Mouse (Mus musculus) brain, embryonic 14.5 days (tissue): Measurements from ENCODE around the gene Pik3ap1. TPM values are rescaled to one million over a fixed set of nuclear protein-coding genes. Genes with fewer than 3 reads are reported as not detected.

Experiments used
- DNase-seq: peaks from one replicate; pipeline ENCODE4 v3.0.0-alpha.2; 2011; ENCODE audit warnings: low read depth
- CTCF ChIP-seq: fragments of 200-500 bp; IDR thresholded peaks from 2 replicates; pipeline ENCODE4 v1.5.1; 2012; ENCODE audit warnings: inconsistent platforms, mild to moderate bottlenecking, moderate library complexity, borderline replicate concordance; ENCODE audit not compliant: insufficient read depth, insufficient read length; ENCODE audit errors: extremely low read depth
- POLR2A ChIP-seq: fragments of 200-500 bp; IDR thresholded peaks from 2 replicates; pipeline ENCODE4 v1.6.1; 2012; ENCODE audit warnings: mild to moderate bottlenecking, inconsistent platforms, borderline replicate concordance; ENCODE audit not compliant: poor library complexity, insufficient read depth, insufficient read length, severe bottlenecking; ENCODE audit errors: extremely low read depth
- polyA plus RNA-seq: library from polyadenylated mRNA; depleted of rRNA; stranded (reverse); fragments of >200 nt; gene quantifications from 2 replicates; pipeline ENCODE4 v1.2.3, GENCODE M21; 2012

Gene Pik3ap1
- polyA plus RNA-seq, 1 experiment = 1.6 TPM

GRCm38 (mm10) chr19:41382391-41382978 lies 2.4 kb downstream of the Pik3ap1 start:
- TF ChIP-seq POLR2A (no peak), CTCF (no peak)
- DNase-seq = no peak

GRCm38 (mm10) chr19:41381581-41382239 lies 3.2 kb downstream of the Pik3ap1 start:
- DNase-seq = no peak

GRCm38 (mm10) chr19:41379195-41379594 lies 5.7 kb downstream of the Pik3ap1 start:
- no peak for DNase-seq
- TF ChIP-seq CTCF (no peak), POLR2A (no peak)

More at GRCm38 (mm10) chr19:41381581-41382239, 3.2 kb downstream of the Pik3ap1 start:
- no peak for TF ChIP-seq POLR2A
- no peak for TF ChIP-seq CTCF

- DNase-seq = peak; percentile 16
- TF ChIP-seq CTCF (no peak), POLR2A (no peak)
These were observed 9.1 kb downstream of the Pik3ap1 start for GRCm38 (mm10) chr19:41375791-41376190.

- TF ChIP-seq CTCF (no peak), POLR2A (no peak)
- no peak for DNase-seq
These were observed 9.8 kb downstream of the Pik3ap1 start for GRCm38 (mm10) chr19:41375096-41375495.

GRCm38 (mm10) chr19:41374658-41375057 lies 10.2 kb downstream of the Pik3ap1 start:
- TF ChIP-seq POLR2A (no peak), CTCF (no peak)
- no peak for DNase-seq

- no peak for DNase-seq
- TF ChIP-seq CTCF (no peak), POLR2A (no peak)
These were observed 12.6 kb downstream of the Pik3ap1 start for GRCm38 (mm10) chr19:41372322-41372721.

GRCm38 (mm10) chr19:41371373-41371772 lies 13.5 kb downstream of the Pik3ap1 start:
- no peak for TF ChIP-seq CTCF
- TF ChIP-seq POLR2A = no peak
- DNase-seq = no peak

GRCm38 (mm10) chr19:41369557-41370460 lies 15.1 kb downstream of the Pik3ap1 start:
- TF ChIP-seq CTCF (no peak), POLR2A (no peak)
- no peak for DNase-seq

GRCm38 (mm10) chr19:41366854-41367517 lies 17.9 kb downstream of the Pik3ap1 start:
- no peak for DNase-seq
- no peak for TF ChIP-seq CTCF
- no peak for TF ChIP-seq POLR2A
